Mouse (Mus musculus) limb, embryonic 11.5 days (tissue): ENCODE results near the gene Gm42674. TPM values are rescaled to one million over a fixed set of nuclear protein-coding genes. Genes with fewer than 3 reads are reported as not detected.

Experiments used
- ATAC-seq: fragments of 200-750 bp; cut with Nextera tagmentation; 2 replicates; pipeline ENCODE4 v1.8.0; 2017; ENCODE audit warnings: low read depth; ENCODE audit not compliant: insufficient number of reproducible peaks, low FRiP score, low TSS enrichment
- DNase-seq: peaks from one replicate; pipeline ENCODE4 v3.0.0-alpha.2; 2015; ENCODE audit warnings: low spot score
- H3K27ac ChIP-seq: fragments of 300-500 bp; sonication (generic); replicated peaks from 2 replicates; pipeline ENCODE4 v1.5.1; 2014; ENCODE audit warnings: low read depth, mild to moderate bottlenecking, low read length
- H3K27me3 ChIP-seq: fragments of 300-500 bp; sonication (generic); 2 replicates; pipeline ENCODE4 v1.6.1; 2014; ENCODE audit warnings: mild to moderate bottlenecking, low read length, mixed read lengths; ENCODE audit not compliant: control insufficient read depth, insufficient read depth
- H3K36me3 ChIP-seq: fragments of 300-500 bp; sonication (generic); 2 replicates; pipeline ENCODE4 v1.6.1; 2014; ENCODE audit warnings: mild to moderate bottlenecking, low read length, moderate library complexity, mixed read lengths; ENCODE audit not compliant: control insufficient read depth, insufficient read depth
- H3K4me1 ChIP-seq: fragments of 300-500 bp; sonication (generic); 2 replicates; pipeline ENCODE4 v1.6.1; 2014; ENCODE audit warnings: low read length, mixed read lengths; ENCODE audit not compliant: control insufficient read depth, insufficient read depth
- H3K4me2 ChIP-seq: fragments of 300-500 bp; sonication (generic); 2 replicates; pipeline ENCODE4 v1.6.1; 2014; ENCODE audit warnings: low read depth, mild to moderate bottlenecking, moderate library complexity; ENCODE audit not compliant: severe bottlenecking
- H3K4me3 ChIP-seq: fragments of 300-500 bp; sonication (generic); 2 replicates; pipeline ENCODE4 v1.5.1; 2014; ENCODE audit warnings: low read depth, low read length
- H3K9ac ChIP-seq: fragments of 300-500 bp; sonication (generic); 2 replicates; pipeline ENCODE4 v1.6.1; 2014; ENCODE audit warnings: mild to moderate bottlenecking, low read length
- H3K9me3 ChIP-seq: fragments of 300-500 bp; sonication (generic); 2 replicates; pipeline ENCODE4 v1.6.1; 2016; ENCODE audit warnings: low read length; ENCODE audit not compliant: control insufficient read depth
- WGBS: fragments of 180-500 bp; shearing (Covaris S2); extraction: QIAGEN DNeasy Blood & Tissue Kit; methylation state at CpG from one replicate; pipeline ENCODE4 v1.1.7; 2014; 5-methylcytosine and 5-hydroxymethylcytosine counted together
- polyA plus RNA-seq: library from polyadenylated mRNA; unstranded; fragments of >200 nt; fragmentation: Nextera tagmentation; extraction: Ambion mirVana; gene quantifications from 2 replicates; pipeline ENCODE4 v1.2.1, GENCODE M21; 2014

Gm42674 gene
- polyA plus RNA-seq, 1 experiment from 2014 or later: not detected

- no peak overlapping the region for H3K4me3 ChIP-seq
- WGBS: 81% methylated on average over 6 of the region's 6 CpGs
- no peaks in the 10 kb centered on the region for H3K36me3 ChIP-seq
- no peaks in the 10 kb centered on the region; the same call in 1 of the 2 replicates for H3K9me3 ChIP-seq
- no peak overlapping the region for H3K27ac ChIP-seq
- H3K4me1 ChIP-seq: no peaks in the 10 kb centered on the region
- DNase-seq (no peak), ATAC-seq (no peak)
- no peak overlapping the region for H3K4me2 ChIP-seq
- no peak overlapping the region for H3K9ac ChIP-seq
- H3K27me3 ChIP-seq: no peaks in the 10 kb centered on the region
Observed at GRCm38 (mm10) chr3:90589390-90589789, 12.3 kb upstream of the Gm42674 start.

GRCm38 (mm10) chr3:90589947-90590346 lies 11.8 kb upstream of the Gm42674 start, which contains the start of gene S100a2:
S100a2 (plus strand) TSS chr3:90590247.
- Histone ChIP-seq H3K9me3 (no peaks in the 10 kb centered on the region; the same call in 1 of the 2 replicates), H3K4me3 (no peak within 1 kb of the TSS), H3K4me1 (no peaks in the 10 kb centered on the region), H3K27ac (no peak within 1 kb of the TSS), H3K4me2 (no peak within 1 kb of the TSS), H3K27me3 (no peaks in the 10 kb centered on the region), H3K36me3 (no peaks in the 10 kb centered on the region), H3K9ac (no peak within 1 kb of the TSS)
- DNase-seq: no peak
- 86% methylated on average over 8 of the region's 8 CpGs for WGBS
- ATAC-seq: no peak

GRCm38 (mm10) chr3:90594466-90594865 lies 7.2 kb upstream of the Gm42674 start:
- no peak for DNase-seq
- Histone ChIP-seq H3K36me3 (no peaks in the 10 kb centered on the region), H3K4me3 (no peak overlapping the region), H3K4me1 (no peaks in the 10 kb centered on the region), H3K27me3 (no peaks in the 10 kb centered on the region), H3K9ac (no peak overlapping the region), H3K27ac (no peak overlapping the region), H3K4me2 (no peak overlapping the region), H3K9me3 (no peaks in the 10 kb centered on the region; the same call in 1 of the 2 replicates)
- 65% methylated on average over 1 of the region's 1 CpGs for WGBS
- ATAC-seq: no peak

- Histone ChIP-seq H3K4me3 (no peak overlapping the region), H3K27ac (no peak overlapping the region), H3K4me1 (no peaks in the 10 kb centered on the region), H3K9me3 (no peaks in the 10 kb centered on the region; the same call in 1 of the 2 replicates), H3K4me2 (no peak overlapping the region), H3K9ac (no peak overlapping the region), H3K36me3 (no peaks in the 10 kb centered on the region), H3K27me3 (no peaks in the 10 kb centered on the region)
- ATAC-seq: no peak
- WGBS: 74% methylated on average over 5 of the region's 5 CpGs
- no peak for DNase-seq
Observed at GRCm38 (mm10) chr3:90595556-90595955, 6.1 kb upstream of the Gm42674 start.

GRCm38 (mm10) chr3:90596810-90597209 lies 4.9 kb upstream of the Gm42674 start:
- DNase-seq (no peak), ATAC-seq (no peak)
- Histone ChIP-seq H3K9ac (no peak overlapping the region), H3K4me1 (no peaks in the 10 kb centered on the region), H3K27ac (no peak overlapping the region), H3K4me3 (no peak overlapping the region), H3K36me3 (no peaks in the 10 kb centered on the region), H3K27me3 (no peaks in the 10 kb centered on the region), H3K4me2 (no peak overlapping the region), H3K9me3 (no peaks in the 10 kb centered on the region; the same call in 1 of the 2 replicates)
- 88% methylated on average over 6 of the region's 6 CpGs for WGBS

- WGBS: 44% methylated on average over 6 of the region's 6 CpGs
- no peaks in the 10 kb centered on the region for H3K4me1 ChIP-seq
- DNase-seq (no peak), ATAC-seq (no peak)
- no peak overlapping the region for H3K27ac ChIP-seq
- no peak overlapping the region for H3K4me2 ChIP-seq
- H3K9ac ChIP-seq: no peak overlapping the region
- H3K9me3 ChIP-seq: no peaks in the 10 kb centered on the region; the same call in 1 of the 2 replicates
- no peaks in the 10 kb centered on the region for H3K27me3 ChIP-seq
- H3K36me3 ChIP-seq: no peaks in the 10 kb centered on the region
- H3K4me3 ChIP-seq: no peak overlapping the region
Observed at GRCm38 (mm10) chr3:90597736-90598135, 4.0 kb upstream of the Gm42674 start.

GRCm38 (mm10) chr3:90598212-90598611 lies 3.5 kb upstream of the Gm42674 start:
- DNase-seq (no peak), ATAC-seq (no peak)
- Histone ChIP-seq H3K4me1 (no peaks in the 10 kb centered on the region), H3K9ac (no peak overlapping the region), H3K36me3 (no peaks in the 10 kb centered on the region), H3K4me3 (no peak overlapping the region), H3K27me3 (no peaks in the 10 kb centered on the region), H3K4me2 (no peak overlapping the region), H3K27ac (no peak overlapping the region), H3K9me3 (no peaks in the 10 kb centered on the region; the same call in 1 of the 2 replicates)
- 78% methylated on average over 4 of the region's 4 CpGs for WGBS

- ATAC-seq (no peak), DNase-seq (no peak)
- H3K4me3 ChIP-seq: no peak overlapping the region
- no peak overlapping the region for H3K4me2 ChIP-seq
- WGBS: 75% methylated on average over 3 of the region's 3 CpGs
- no peaks in the 10 kb centered on the region for H3K9me3 ChIP-seq
- H3K9ac ChIP-seq: no peak overlapping the region
- H3K36me3 ChIP-seq: no peaks in the 10 kb centered on the region
- no peaks in the 10 kb centered on the region for H3K27me3 ChIP-seq
- H3K27ac ChIP-seq: no peak overlapping the region
- 0 out of 2 replicates have a peak, but pooled peaks cover 2% of the 10 kb centered on the region for H3K4me1 ChIP-seq
Observed at GRCm38 (mm10) chr3:90599401-90599800, 2.3 kb upstream of the Gm42674 start.

GRCm38 (mm10) chr3:90600036-90600435 lies 1.7 kb upstream of the Gm42674 start:
- no peak overlapping the region for H3K9ac ChIP-seq
- no peak for DNase-seq
- no peak overlapping the region for H3K27ac ChIP-seq
- H3K4me3 ChIP-seq: no peak overlapping the region
- 0 out of 2 replicates have a peak, but pooled peaks cover 2% of the 10 kb centered on the region for H3K4me1 ChIP-seq
- ATAC-seq: no peak
- no peaks in the 10 kb centered on the region for H3K36me3 ChIP-seq
- no peaks in the 10 kb centered on the region for H3K27me3 ChIP-seq
- H3K4me2 ChIP-seq: no peak overlapping the region
- H3K9me3 ChIP-seq: no peaks in the 10 kb centered on the region
- WGBS: 61% methylated on average over 6 of the region's 6 CpGs
